Mouse (Mus musculus) olfactory bulb, adult 2 months (tissue): ENCODE measurements around the gene Gm11639.

ENCODE experiments used
- CTCF ChIP-seq: fragments of 200-500 bp; IDR thresholded peaks from 2 replicates; pipeline ENCODE4 v1.5.1; 2012; ENCODE audit warnings: low read depth, mild to moderate bottlenecking, low read length, moderate library complexity; ENCODE audit not compliant: insufficient read depth
- POLR2A ChIP-seq: fragments of 200-500 bp; IDR thresholded peaks from 2 replicates; pipeline ENCODE4 v1.6.1; 2012; ENCODE audit warnings: mild to moderate bottlenecking, low read depth, low read length, moderate library complexity; ENCODE audit not compliant: insufficient read depth

DNA sequence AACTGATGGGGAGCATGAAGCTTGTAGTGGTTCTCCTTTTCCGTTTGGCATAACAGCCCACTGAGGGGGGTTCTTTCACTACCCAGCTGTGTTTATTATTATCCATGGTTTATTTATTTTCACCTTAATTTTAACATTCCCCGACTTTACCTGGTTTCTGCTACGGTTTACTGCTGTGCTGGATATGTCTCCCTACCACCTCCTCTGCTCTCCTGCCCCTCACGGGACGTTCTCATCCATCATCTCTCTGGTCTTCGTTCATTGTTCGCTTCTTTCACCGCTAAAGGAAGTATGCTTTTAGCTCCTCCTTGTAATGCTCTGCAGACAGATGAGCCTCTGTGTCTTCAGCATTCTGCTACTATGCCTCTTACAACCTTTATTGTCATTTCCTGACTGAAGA is 344.0 kb downstream of the Gm11639 start:
- no peak for TF ChIP-seq CTCF
- no peak for TF ChIP-seq POLR2A
